Mouse (Mus musculus): ENCODE data around the gene Elavl2.

DNA sequence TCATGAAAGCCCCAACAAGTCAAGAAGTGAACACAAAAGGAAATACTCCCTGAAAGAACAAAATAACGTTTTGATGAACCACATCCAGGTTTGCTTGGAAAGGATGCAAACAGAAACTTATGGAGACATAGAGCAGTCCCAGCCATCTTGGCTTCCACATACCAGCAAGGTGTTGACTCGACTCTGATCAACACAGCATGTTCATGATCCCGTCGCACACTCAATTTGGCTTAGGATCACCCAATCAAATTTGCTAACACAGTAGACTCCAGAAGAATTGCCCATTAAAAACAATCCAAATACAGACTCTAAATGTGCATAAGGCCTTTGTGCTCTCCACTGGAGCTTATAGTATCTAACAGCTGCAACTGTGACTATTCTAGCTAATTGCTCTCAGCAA, 156.7 kb downstream of the Elavl2 start:
- no peak for TF ChIP-seq CTCF (IDR thresholded peaks at IDR 0.05; ENCODE audit: extremely low read depth, insufficient read length, insufficient replicate concordance, low read depth, low read length)
- TF ChIP-seq POLR2A (IDR thresholded peaks at IDR 0.05; ENCODE audit: low read depth, low read length) = no peak

Data from small intestine, adult 2 months (tissue).